Mouse (Mus musculus) kidney, embryonic 16.5 days (tissue): ENCODE data around the gene Cacna1a. TPM values are rescaled to one million over a fixed set of nuclear protein-coding genes. Genes with fewer than 3 reads are reported as not detected.

Experiments used
- ATAC-seq: fragments of 200-750 bp; cut with Nextera tagmentation; 2 replicates; pipeline ENCODE4 v1.8.0; 2017; ENCODE audit warnings: moderate TSS enrichment; ENCODE audit not compliant: low FRiP score, low TSS enrichment
- H3K27ac ChIP-seq: fragments of 300-500 bp; sonication (generic); 2 replicates; pipeline ENCODE4 v1.5.1; 2014; ENCODE audit warnings: low read length
- H3K27me3 ChIP-seq: fragments of 300-500 bp; sonication (generic); 2 replicates; pipeline ENCODE4 v1.6.1; 2014; ENCODE audit warnings: low read length, control low read depth, mixed read lengths; ENCODE audit not compliant: insufficient read depth
- H3K36me3 ChIP-seq: fragments of 300-500 bp; sonication (generic); 2 replicates; pipeline ENCODE4 v1.6.1; 2014; ENCODE audit warnings: low read length, control low read depth, mixed read lengths; ENCODE audit not compliant: insufficient read depth
- H3K4me1 ChIP-seq: fragments of 300-500 bp; sonication (generic); 2 replicates; pipeline ENCODE4 v1.6.1; 2014; ENCODE audit warnings: low read length, control low read depth, mixed read lengths; ENCODE audit not compliant: insufficient read depth
- H3K4me2 ChIP-seq: fragments of 300-500 bp; sonication (generic); replicated peaks from 2 replicates; pipeline ENCODE4 v1.6.1; 2014; ENCODE audit warnings: low read depth, low read length
- H3K4me3 ChIP-seq: fragments of 300-500 bp; sonication (generic); 2 replicates; pipeline ENCODE4 v1.5.1; 2014; ENCODE audit warnings: mild to moderate bottlenecking, low read length
- H3K9ac ChIP-seq: fragments of 300-500 bp; sonication (generic); replicated peaks from 2 replicates; pipeline ENCODE4 v1.6.1; 2014; ENCODE audit warnings: low read length
- H3K9me3 ChIP-seq: fragments of 300-500 bp; sonication (generic); 2 replicates; pipeline ENCODE4 v1.6.1; 2016; ENCODE audit warnings: low read length, control low read depth
- WGBS: fragments of 180-500 bp; shearing (Covaris S2); extraction: QIAGEN DNeasy Blood & Tissue Kit; methylation state at CpG from one replicate; pipeline ENCODE4 v1.1.7; 2014; 5-methylcytosine and 5-hydroxymethylcytosine counted together
- polyA plus RNA-seq: library from polyadenylated mRNA; unstranded; fragments of >200 nt; fragmentation: Nextera tagmentation; extraction: Ambion mirVana; gene quantifications from 2 replicates; pipeline ENCODE4 v1.2.1, GENCODE M21; 2015

Cacna1a gene
- polyA plus RNA-seq, 1 experiment from 2014 or later, result 2.0 TPM

GRCm38 (mm10) chr8:84564042-84564441, 175.8 kb downstream of the Cacna1a start:
- Histone ChIP-seq H3K27ac (no peak overlapping the region), H3K27me3 (peaks cover 14% of the 10 kb centered on the region), H3K4me1 (peaks cover 6% of the 10 kb centered on the region), H3K36me3 (no peaks in the 10 kb centered on the region), H3K9ac (no peak overlapping the region), H3K4me2 (no peak overlapping the region), H3K9me3 (no peaks in the 10 kb centered on the region), H3K4me3 (no peak overlapping the region)
- ATAC-seq, result no peak; the same call in 1 of the 2 replicates
- 91% methylated on average over 1 of the region's 1 CpGs for WGBS

GRCm38 (mm10) chr8:84565577-84566360, 177.5 kb downstream of the Cacna1a start:
- whole genome bisulfite sequencing, result 81% methylated on average over 25 of the region's 25 CpGs
- H3K27ac ChIP-seq, result no peak overlapping the region
- peaks cover 3% of the 10 kb centered on the region for H3K4me1 ChIP-seq
- no peak for ATAC-seq
- no peak overlapping the region for H3K9ac ChIP-seq
- no peak overlapping the region for H3K4me3 ChIP-seq
- no peaks in the 10 kb centered on the region for H3K9me3 ChIP-seq
- H3K27me3 ChIP-seq, result no peaks in the 10 kb centered on the region
- H3K4me2 ChIP-seq, result no peak overlapping the region
- H3K36me3 ChIP-seq, result no peaks in the 10 kb centered on the region

DNA sequence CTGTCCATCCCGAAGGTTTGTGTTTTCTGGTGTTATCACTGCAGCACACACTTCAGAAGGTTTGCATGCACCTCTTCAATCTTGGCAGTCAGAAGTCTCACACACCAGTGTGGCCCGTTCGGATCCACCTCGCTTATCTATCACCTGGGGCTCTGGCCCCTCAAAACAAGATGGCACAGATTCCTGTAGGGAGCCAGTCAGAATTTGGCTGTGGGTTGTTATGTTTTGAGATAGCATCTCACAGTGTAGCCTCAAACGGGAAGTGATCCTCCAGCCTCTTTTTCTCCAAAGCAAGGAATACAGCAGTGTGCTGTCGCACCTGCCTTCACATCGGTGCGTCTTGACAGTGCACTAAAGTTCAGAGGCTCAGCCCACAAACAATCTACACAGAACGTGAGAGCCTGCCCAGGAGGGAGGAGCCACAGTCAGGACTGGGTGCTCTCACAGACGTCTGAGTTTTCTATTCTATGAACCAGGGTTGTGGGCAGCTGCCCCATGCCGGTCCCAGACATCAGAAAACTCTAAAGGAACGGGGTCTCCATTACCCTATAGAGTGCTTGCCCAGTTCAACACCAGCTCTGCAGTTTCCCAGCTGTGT, 178.7 kb downstream of the Cacna1a start:
- 81% methylated on average over 12 of the region's 12 CpGs for WGBS
- Histone ChIP-seq H3K27me3 (no peaks in the 10 kb centered on the region), H3K9ac (no peak overlapping the region), H3K36me3 (no peaks in the 10 kb centered on the region), H3K4me2 (no peak overlapping the region), H3K27ac (no peak overlapping the region), H3K9me3 (no peaks in the 10 kb centered on the region), H3K4me3 (no peak overlapping the region), H3K4me1 (peaks cover 3% of the 10 kb centered on the region)
- ATAC-seq, result no peak

GRCm38 (mm10) chr8:84567541-84567940, 179.3 kb downstream of the Cacna1a start:
- no peak overlapping the region for H3K4me2 ChIP-seq
- H3K9me3 ChIP-seq, result no peaks in the 10 kb centered on the region
- H3K27ac ChIP-seq, result no peak overlapping the region
- H3K4me1 ChIP-seq, result peaks cover 3% of the 10 kb centered on the region
- H3K36me3 ChIP-seq, result no peaks in the 10 kb centered on the region
- ATAC-seq, result no peak
- no peaks in the 10 kb centered on the region for H3K27me3 ChIP-seq
- H3K4me3 ChIP-seq, result no peak overlapping the region
- no peak overlapping the region for H3K9ac ChIP-seq
- WGBS, result 38% methylated on average over 19 of the region's 19 CpGs

- no peak for ATAC-seq
- Histone ChIP-seq H3K27ac (no peak overlapping the region), H3K4me3 (no peak overlapping the region), H3K4me2 (no peak overlapping the region), H3K9me3 (no peaks in the 10 kb centered on the region), H3K9ac (no peak overlapping the region), H3K27me3 (no peaks in the 10 kb centered on the region), H3K4me1 (peaks cover 3% of the 10 kb centered on the region), H3K36me3 (no peaks in the 10 kb centered on the region)
- WGBS, result 82% methylated on average over 8 of the region's 8 CpGs
These were observed 180.5 kb downstream of the Cacna1a start for GRCm38 (mm10) chr8:84568737-84569136.

DNA sequence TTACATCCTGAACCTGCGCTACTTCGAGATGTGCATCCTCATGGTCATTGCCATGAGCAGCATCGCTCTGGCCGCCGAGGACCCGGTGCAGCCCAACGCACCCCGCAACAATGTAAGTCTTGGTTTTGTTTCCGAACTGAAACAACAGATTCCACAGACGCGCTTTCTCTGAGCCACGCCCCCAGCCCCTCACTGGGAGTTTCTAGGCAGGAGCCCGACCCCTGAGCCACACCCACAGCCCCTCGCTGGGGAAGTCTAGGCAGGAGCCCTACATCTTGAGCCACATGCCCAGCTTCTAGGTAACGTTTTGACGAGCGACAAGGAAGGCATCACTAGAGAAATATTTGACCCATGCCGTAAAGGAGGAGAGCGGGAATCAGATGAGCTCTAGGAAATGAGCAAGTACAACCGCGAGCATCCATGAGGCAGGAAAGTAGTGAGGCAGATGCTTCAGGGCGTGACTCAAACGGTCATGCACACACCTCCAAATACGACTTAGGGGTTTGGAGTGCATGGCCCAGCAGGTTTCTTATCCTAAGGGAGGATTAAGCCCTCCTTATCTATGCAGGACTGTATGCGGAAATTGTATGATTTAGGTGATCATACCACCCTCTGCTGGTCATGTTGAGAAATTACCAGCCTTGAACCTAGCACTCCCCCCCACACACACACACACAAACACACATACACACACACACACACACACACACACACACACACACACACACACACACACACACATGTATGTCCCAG, 181.9 kb downstream of the Cacna1a start:
- Histone ChIP-seq H3K36me3 (no peaks in the 10 kb centered on the region), H3K4me2 (peak overlapping the region; percentile 31; the same call in 1 of the 2 replicates), H3K9ac (no peak overlapping the region), H3K9me3 (no peaks in the 10 kb centered on the region), H3K27ac (no peak overlapping the region), H3K4me3 (no peak overlapping the region), H3K4me1 (peaks cover 3% of the 10 kb centered on the region), H3K27me3 (no peaks in the 10 kb centered on the region)
- 49% methylated on average over 25 of the region's 25 CpGs for WGBS
- no peak for ATAC-seq

- WGBS, result 79% methylated on average over 4 of the region's 4 CpGs
These were observed 189.2 kb downstream of the Cacna1a start for GRCm38 (mm10) chr8:84577432-84577831.

DNA sequence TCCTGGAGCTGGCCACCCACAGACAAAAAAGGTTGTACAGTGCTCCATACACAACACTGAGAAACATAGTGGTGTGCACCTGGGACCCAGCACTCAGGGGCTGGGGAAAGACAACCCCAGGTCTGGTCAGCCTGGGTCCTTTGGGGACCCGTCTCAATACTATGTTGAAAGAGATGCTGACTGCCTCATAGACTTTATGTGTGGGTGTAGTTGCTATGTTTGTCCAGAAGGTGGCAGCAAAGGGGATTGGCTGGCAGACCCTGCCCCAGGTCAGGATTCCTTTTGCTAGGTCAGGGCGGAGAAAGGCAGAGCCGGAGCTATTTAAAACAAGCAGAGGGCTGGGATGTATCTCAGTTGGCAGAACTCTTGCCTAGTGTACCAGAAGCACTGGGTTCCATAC, 191.4 kb downstream of the Cacna1a start:
- Histone ChIP-seq H3K9ac (no peak overlapping the region), H3K4me2 (no peak overlapping the region), H3K36me3 (no peaks in the 10 kb centered on the region), H3K9me3 (no peaks in the 10 kb centered on the region), H3K4me1 (no peaks in the 10 kb centered on the region), H3K27ac (no peak overlapping the region), H3K4me3 (no peak overlapping the region), H3K27me3 (no peaks in the 10 kb centered on the region)
- WGBS, result 13% methylated on average over 3 of the region's 3 CpGs
- ATAC-seq, result peak; percentile 64

More at GRCm38 (mm10) chr8:84577432-84577831, 189.2 kb downstream of the Cacna1a start:
- H3K4me2 ChIP-seq, result no peak overlapping the region
- H3K27ac ChIP-seq, result no peak overlapping the region
- H3K27me3 ChIP-seq, result no peaks in the 10 kb centered on the region
- H3K9ac ChIP-seq, result no peak overlapping the region
- ATAC-seq, result no peak
- no peaks in the 10 kb centered on the region for H3K4me1 ChIP-seq
- H3K9me3 ChIP-seq, result no peaks in the 10 kb centered on the region
- no peak overlapping the region for H3K4me3 ChIP-seq
- no peaks in the 10 kb centered on the region for H3K36me3 ChIP-seq

GRCm38 (mm10) chr8:84585311-84585710, 197.1 kb downstream of the Cacna1a start:
- H3K9me3 ChIP-seq, result no peaks in the 10 kb centered on the region
- H3K4me2 ChIP-seq, result no peak overlapping the region
- no peaks in the 10 kb centered on the region for H3K36me3 ChIP-seq
- ATAC-seq, result no peak
- no peak overlapping the region for H3K4me3 ChIP-seq
- no peaks in the 10 kb centered on the region for H3K27me3 ChIP-seq
- no peaks in the 10 kb centered on the region for H3K4me1 ChIP-seq
- no peak overlapping the region for H3K9ac ChIP-seq
- H3K27ac ChIP-seq, result no peak overlapping the region
- WGBS, result 76% methylated on average over 1 of the region's 1 CpGs
